8 mouse cellular contexts compared by ENCODE assay signal in the genomic region with DNA sequence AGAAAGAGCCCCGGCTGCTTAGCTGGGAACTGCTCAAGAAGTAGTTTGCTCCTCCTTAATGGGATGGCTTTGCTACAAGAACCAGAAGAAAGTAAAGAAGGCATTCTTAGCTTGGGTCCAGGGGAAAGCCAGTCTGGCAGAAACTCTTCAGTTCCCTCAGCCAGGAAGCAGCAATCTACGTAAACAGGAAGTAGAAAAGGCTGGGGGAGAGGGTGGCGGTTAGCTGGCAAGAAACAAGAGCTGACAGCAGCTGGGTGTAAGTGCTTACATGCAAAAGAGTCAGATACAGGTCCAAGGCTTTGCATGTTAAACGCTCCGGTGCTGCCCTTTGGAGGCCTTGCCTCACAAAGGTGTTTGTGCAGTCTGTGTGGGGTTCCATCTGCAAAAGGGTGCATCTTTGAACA. TPM values are rescaled to one million over a fixed set of nuclear protein-coding genes. Genes with fewer than 3 reads are reported as not detected.
DNase-seq lines count a peak whose midpoint lies in the region; ATAC-seq and TF ChIP-seq lines count a peak whose summit lies in the region.

No protein-coding gene starts in this region.

- H3K9ac ChIP-seq in CH12.LX (ENCODE audit: insufficient read depth, low read depth), result peak overlapping the region; percentile 64
- H3K9ac ChIP-seq in midbrain, embryonic 13.5 days (replicated peaks), result no peak overlapping the region

- peak overlapping the region; percentile 95 for H3K4me2 ChIP-seq in CH12.LX (ENCODE audit: insufficient read depth, low read depth, poor library complexity, severe bottlenecking)
- H3K4me2 ChIP-seq in midbrain, embryonic 13.5 days (replicated peaks), result no peak overlapping the region

- DNase-seq in adrenal gland, postnatal 10 days, result peak; percentile 27
- no peak for DNase-seq in adrenal gland, postnatal 4 days (ENCODE audit: low spot score in 2 of 2)
- peak; percentile 94 for DNase-seq in CH12.LX (ENCODE audit: extremely low read depth)
- DNase-seq in gastrocnemius, adult 2 months, result peak; percentile 59
- DNase-seq in kidney, adult 9 months, result peak; percentile 50
- peak; percentile 75 to 83 for DNase-seq in lung, postnatal 4 days
- peak; percentile 83 for DNase-seq in thymus, adult 2 months

- peak; percentile 87 for TF ChIP-seq EP300 in CH12.LX (IDR thresholded peaks at IDR 0.05; ENCODE audit: low read length)

- TF ChIP-seq CTCF in CH12.LX (conservative IDR thresholded peaks at IDR 0.05 in 1 of 2, IDR thresholded peaks at IDR 0.05 in 1 of 2; ENCODE audit: low read depth in 2 of 2, low read length in 2 of 2), result no peak
- no peak for TF ChIP-seq CTCF in gastrocnemius, adult 2 months (IDR thresholded peaks at IDR 0.05)
- TF ChIP-seq CTCF in thymus, adult 2 months (IDR thresholded peaks at IDR 0.05; ENCODE audit: borderline replicate concordance, control insufficient read depth, extremely low read depth, insufficient read depth, low read length, poor library complexity), result no peak

- intact Hi-C loops in gastrocnemius, adult 2 months (cut with DNase I), result no loop called here

- peak; percentile 70 for TF ChIP-seq POLR2A in CH12.LX (IDR thresholded peaks at IDR 0.05; ENCODE audit: low read depth, low read length)
- peak; percentile 76 for TF ChIP-seq POLR2A in thymus, adult 2 months (IDR thresholded peaks at IDR 0.05; ENCODE audit: control insufficient read depth, extremely low read depth, insufficient read depth, low read length, poor library complexity)

- H3K4me1 ChIP-seq in CH12.LX (ENCODE audit: control insufficient read depth in 1 of 2, insufficient read depth in 2 of 2), result peaks cover 9 to 55% of the 10 kb centered on the region in 2 experiments; a peak in 3 of 4 replicates
- peaks cover 11% of the 10 kb centered on the region for H3K4me1 ChIP-seq in thymus, adult 2 months (replicated peaks; ENCODE audit: control insufficient read depth, insufficient read depth, low read length)
- H3K4me1 ChIP-seq in midbrain, embryonic 13.5 days (replicated peaks), result no peaks in the 10 kb centered on the region

- peak overlapping the region; percentile 10 to 43 (median 39) for H3K4me3 ChIP-seq in CH12.LX (replicated peaks in 1 of 3; ENCODE audit: low read depth in 2 of 3, low read length in 2 of 3, poor library complexity in 1 of 3)
- H3K4me3 ChIP-seq in gastrocnemius, adult 2 months, result peak overlapping the region; percentile 3
- peak overlapping the region; percentile 17; the same call in 1 of the 2 replicates for H3K4me3 ChIP-seq in thymus, adult 2 months (ENCODE audit: control insufficient read depth, insufficient read depth, low read length)
- no peak overlapping the region for H3K4me3 ChIP-seq in midbrain, embryonic 13.5 days (replicated peaks)

- in situ Hi-C loops in CH12.LX (cut with MboI; ENCODE audit: low pct_ligation_motif_present, low pct_unique_long_range_greater_than_20kb, low sequenced_read_pairs), result loop anchor here (10.0 kb wide), 1 partner anchor 97 kb away; the partner anchor contains the start of gene Pde3b

- WGBS in thymus, adult 2 months, result under 1% methylated on average over 5 of the region's 5 CpGs
- 67% methylated on average over 5 of the region's 5 CpGs for WGBS in midbrain, embryonic 13.5 days

- no peaks in the 10 kb centered on the region for H3K9me3 ChIP-seq in CH12.LX (replicated peaks; ENCODE audit: low read length)
- H3K9me3 ChIP-seq in midbrain, embryonic 13.5 days, result no peaks in the 10 kb centered on the region

- H3K36me3 ChIP-seq in CH12.LX (replicated peaks in 1 of 2; ENCODE audit: control insufficient read depth in 1 of 2, insufficient read depth in 1 of 2, low read length in 1 of 2), result no peaks in the 10 kb centered on the region
- no peaks in the 10 kb centered on the region for H3K36me3 ChIP-seq in thymus, adult 2 months (ENCODE audit: control insufficient read depth, insufficient read depth, low read length)
- no peaks in the 10 kb centered on the region for H3K36me3 ChIP-seq in midbrain, embryonic 13.5 days

- no peaks in the 10 kb centered on the region for H3K27me3 ChIP-seq in CH12.LX (replicated peaks)
- no peaks in the 10 kb centered on the region for H3K27me3 ChIP-seq in thymus, adult 2 months (ENCODE audit: control insufficient read depth, insufficient read depth, low read length)
- no peaks in the 10 kb centered on the region for H3K27me3 ChIP-seq in midbrain, embryonic 13.5 days

- dilution Hi-C loops in CH12.LX (cut with MboI; ENCODE audit: extremely low pct_ligation_motif_present, extremely low pct_unique_long_range_greater_than_20kb, low sequenced_read_pairs), result no loop called here

- H3K27ac ChIP-seq in CH12.LX (ENCODE audit: insufficient read depth, low read depth), result peak overlapping the region; percentile 98
- peak overlapping the region; percentile 81 for H3K27ac ChIP-seq in gastrocnemius, adult 2 months
- peak overlapping the region; percentile 100 for H3K27ac ChIP-seq in thymus, adult 2 months (ENCODE audit: control insufficient read depth, insufficient read depth, low read length)
- H3K27ac ChIP-seq in midbrain, embryonic 13.5 days, result no peak overlapping the region

- ATAC-seq in midbrain, embryonic 13.5 days, result no peak

- peak; percentile 17 for TF ChIP-seq RAD21 in CH12.LX (IDR thresholded peaks at IDR 0.05; ENCODE audit: low read depth, low read length)

- no peaks in the 10 kb centered on the region for H3K79me2 ChIP-seq in CH12.LX (replicated peaks; ENCODE audit: control insufficient read depth, extremely low read depth, insufficient read depth, poor library complexity, severe bottlenecking)

TF ChIP-seq in CH12.LX, 34 proteins besides CTCF, POLR2A, EP300 and RAD21 (continues in another document):
- TF ChIP-seq KAT2A (IDR thresholded peaks at IDR 0.05; ENCODE audit: insufficient replicate concordance, low read length), result peak; percentile 70; the same call in 1 of the 2 replicates
- peak; percentile 95 for TF ChIP-seq ETS1 (conservative IDR thresholded peaks at IDR 0.05; ENCODE audit: low read depth, low read length)
- TF ChIP-seq JUN (IDR thresholded peaks at IDR 0.05; ENCODE audit: insufficient read depth, low read depth, low read length), result no peak
- no peak; the same call in 1 of the 2 replicates for TF ChIP-seq MXI1 (IDR thresholded peaks at IDR 0.05; ENCODE audit: low read depth, low read length)
- TF ChIP-seq USF2 (conservative IDR thresholded peaks at IDR 0.05; ENCODE audit: low read depth, low read length), result peak; percentile 19; the same call in 1 of the 2 replicates
- peak; percentile 91 for TF ChIP-seq TBP (conservative IDR thresholded peaks at IDR 0.05; ENCODE audit: low read depth, low read length)
- TF ChIP-seq GABPA (IDR thresholded peaks at IDR 0.05; ENCODE audit: insufficient replicate concordance, low read depth, low read length), result no peak
- TF ChIP-seq ZC3H11A (IDR thresholded peaks at IDR 0.05; ENCODE audit: low read depth, low read length), result no peak
- TF ChIP-seq ZKSCAN1 (IDR thresholded peaks at IDR 0.05; ENCODE audit: borderline replicate concordance, low read depth, low read length), result no peak
- 0 out of 2 replicates have a peak, but pooled peaks have one; percentile 41 for TF ChIP-seq MAX (IDR thresholded peaks at IDR 0.05; ENCODE audit: low read length)
- TF ChIP-seq MYC (IDR thresholded peaks at IDR 0.05; ENCODE audit: low read depth, low read length), result peak; percentile 61; the same call in 1 of the 2 replicates
- peak; percentile 63; the same call in 1 of the 2 replicates for TF ChIP-seq RCOR1 (conservative IDR thresholded peaks at IDR 0.05; ENCODE audit: low read depth, low read length)
- TF ChIP-seq MEF2A (IDR thresholded peaks at IDR 0.05; ENCODE audit: borderline replicate concordance, low read depth, low read length), result peak; percentile 87; the same call in 1 of the 2 replicates
- peak; percentile 79 for TF ChIP-seq NELFE (IDR thresholded peaks at IDR 0.05; ENCODE audit: low read depth, low read length)
- peak; percentile 81 for TF ChIP-seq IRF4 (IDR thresholded peaks at IDR 0.05; ENCODE audit: low read depth, low read length)
- peak; percentile 70 for TF ChIP-seq CHD2 (IDR thresholded peaks at IDR 0.05; ENCODE audit: low read length)
- no peak for TF ChIP-seq USF1 (IDR thresholded peaks at IDR 0.05; ENCODE audit: low read depth, low read length)
- TF ChIP-seq ZNF384 (IDR thresholded peaks at IDR 0.05; ENCODE audit: low read depth, low read length), result 0 out of 2 replicates have a peak, but pooled peaks have one; percentile 26
- peak; percentile 72; the same call in 1 of the 2 replicates for TF ChIP-seq JUND (conservative IDR thresholded peaks at IDR 0.05; ENCODE audit: low read depth, low read length)
- TF ChIP-seq POLR2AphosphoS2 (IDR thresholded peaks at IDR 0.05; ENCODE audit: low read depth, low read length), result peak; percentile 73; the same call in 1 of the 2 replicates
- TF ChIP-seq ELF1 (IDR thresholded peaks at IDR 0.05; ENCODE audit: low read depth, low read length), result peak; percentile 96
- no peak; the same call in none of the 2 replicates for TF ChIP-seq SMC3 (IDR thresholded peaks at IDR 0.05; ENCODE audit: low read depth, low read length)
- peak; percentile 49; the same call in 1 of the 2 replicates for TF ChIP-seq CHD1 (IDR thresholded peaks at IDR 0.05; ENCODE audit: low read depth, low read length)
- TF ChIP-seq ZMIZ1 (IDR thresholded peaks at IDR 0.05; ENCODE audit: low read depth, low read length), result peak; percentile 84
- peak; percentile 86; the same call in 1 of the 2 replicates for TF ChIP-seq MAZ (IDR thresholded peaks at IDR 0.05; ENCODE audit: low read depth, low read length)
- TF ChIP-seq HCFC1 (IDR thresholded peaks at IDR 0.05; ENCODE audit: low read depth, low read length), result peak; percentile 68
- TF ChIP-seq SIN3A (IDR thresholded peaks at IDR 0.05; ENCODE audit: low read length), result peak; percentile 94
- TF ChIP-seq BHLHE40 (IDR thresholded peaks at IDR 0.05; ENCODE audit: low read depth, low read length), result peak; percentile 78
- TF ChIP-seq MAFK (IDR thresholded peaks at IDR 0.05; ENCODE audit: insufficient replicate concordance, low read length), result peak; percentile 73; the same call in 1 of the 2 replicates
- TF ChIP-seq UBTF (IDR thresholded peaks at IDR 0.05; ENCODE audit: low read depth, low read length), result no peak
- no peak for TF ChIP-seq E2F4 (IDR thresholded peaks at IDR 0.05; ENCODE audit: insufficient replicate concordance, low read depth, low read length)
- no peak for TF ChIP-seq PAX5 (IDR thresholded peaks at IDR 0.05; ENCODE audit: low read length)

RNA-seq across cellular contexts. Expression of gene Psma1, which starts 41.5 kb away (rescaled TPM):
- 100 to 1,000 TPM; 165 to 168 TPM for total RNA-seq in adrenal gland, postnatal 10 days (2021)
- 100 to 1,000 TPM; 154 to 157 TPM for total RNA-seq in adrenal gland, postnatal 4 days (2021)
- total RNA-seq in CH12.LX (2012; rRNA removed) (297 and 340 TPM in 2 replicates), CH12.LX (2014; rRNA removed) (706 and 745 TPM in 2 replicates)
- 372 and 393 TPM in 2 replicates for polyA plus RNA-seq in CH12.LX (2012; ENCODE audit: insufficient read length, low read depth)
- total RNA-seq in gastrocnemius, adult 2 months (2021), result 10 to 100 TPM; 95.8 to 100.0 TPM
- polyA plus RNA-seq in thymus, adult 2 months (2012; rRNA removed), result 112 and 133 TPM in 2 replicates
- 416 and 422 TPM in 2 replicates for polyA plus RNA-seq in midbrain, embryonic 13.5 days (2015; fragmentation: Nextera tagmentation; extraction: Ambion mirVana)

Comparison
In these comparisons a context has a peak if more than half of its experiments do, and no peak if none do; other contexts are left out.
1. DNase-seq: peak in adrenal gland, postnatal 10 days (single experiment), CH12.LX (single experiment), gastrocnemius, adult 2 months (single experiment), kidney, adult 9 months (single experiment), lung, postnatal 4 days (2 of 2) and thymus, adult 2 months (single experiment); none in adrenal gland, postnatal 4 days (0 of 2).